Mouse (Mus musculus) CH12.LX (cell line): ENCODE data around the gene Nek6.
A peak's percentile ranks its signal among the peaks of the same experiment; 100 is the strongest.

Experiments used
- CHD2 ChIP-seq: IDR thresholded peaks from 2 replicates; pipeline ENCODE4 v1.6.1; 2011; ENCODE audit warnings: low read length, improper control_type of control experiment
- CTCF ChIP-seq, 2 experiments: IDR thresholded peaks in 1 of 2; conservative IDR thresholded peaks in 1 of 2; 2 replicates each; pipeline ENCODE4 v1.5.1; 2011 to 2012; ENCODE audit warnings: low read depth in 2 of 2, low read length in 2 of 2, improper control_type of control experiment in 1 of 2, inconsistent platforms in 1 of 2, mild to moderate bottlenecking in 1 of 2, moderate library complexity in 1 of 2
- HCFC1 ChIP-seq: IDR thresholded peaks from 2 replicates; pipeline ENCODE4 v1.6.1; 2012; ENCODE audit warnings: low read depth, mild to moderate bottlenecking, inconsistent platforms, low read length, improper control_type of control experiment
- KAT2A ChIP-seq: IDR thresholded peaks from 2 replicates; pipeline ENCODE4 v1.6.1; 2012; ENCODE audit warnings: low read length, improper control_type of control experiment, inconsistent platforms; ENCODE audit not compliant: insufficient replicate concordance
- POLR2A ChIP-seq: IDR thresholded peaks from 2 replicates; pipeline ENCODE4 v1.6.1; 2011; ENCODE audit warnings: low read depth, mild to moderate bottlenecking, improper control_type of control experiment, low read length
- SIN3A ChIP-seq: IDR thresholded peaks from 2 replicates; pipeline ENCODE4 v1.6.1; 2012; ENCODE audit warnings: low read length, improper control_type of control experiment, inconsistent platforms
- SMC3 ChIP-seq: IDR thresholded peaks from 2 replicates; pipeline ENCODE4 v1.6.1; 2011; ENCODE audit warnings: low read depth, low read length, improper control_type of control experiment
- ZC3H11A ChIP-seq: IDR thresholded peaks from 2 replicates; pipeline ENCODE4 v1.6.1; 2012; ENCODE audit warnings: low read depth, mild to moderate bottlenecking, inconsistent platforms, low read length, improper control_type of control experiment

GRCm38 (mm10) chr2:38643625-38644427 lies 132.4 kb downstream of the Nek6 start, which contains the start of gene Psmb7:
- TF ChIP-seq HCFC1 (peak; percentile 95), CTCF (conservative IDR thresholded peaks at IDR 0.05 in 1 of 2, IDR thresholded peaks at IDR 0.05 in 1 of 2; ENCODE audit: low read depth in 2 of 2, low read length in 2 of 2) (no peak), KAT2A (peak; percentile 85; the same call in 1 of the 2 replicates), CHD2 (peak; percentile 84), SMC3 (no peak), POLR2A (peak; percentile 87), ZC3H11A (no peak), SIN3A (no peak)
